Mouse (Mus musculus) CD4-positive, CD25-positive, alpha-beta regulatory T cell, adult 4 months (primary cell): Measurements from ENCODE around the gene Kcnc1. TPM values are rescaled to one million over a fixed set of nuclear protein-coding genes. Genes with fewer than 3 reads are reported as not detected.

Experiments
- ATAC-seq: one replicate; pipeline ENCODE4 v1.8.0; 2017
- polyA plus RNA-seq, 2 experiments: library from polyadenylated mRNA; unstranded; fragments of 100-300 nt; shearing (Covaris generic); gene quantifications; one replicate each; pipeline ENCODE4 v1.2.1; 2017

The Kcnc1 gene
- polyA plus RNA-seq, 2 experiments from 2014 or later, result 0.05 TPM; not detected in 1

DNA sequence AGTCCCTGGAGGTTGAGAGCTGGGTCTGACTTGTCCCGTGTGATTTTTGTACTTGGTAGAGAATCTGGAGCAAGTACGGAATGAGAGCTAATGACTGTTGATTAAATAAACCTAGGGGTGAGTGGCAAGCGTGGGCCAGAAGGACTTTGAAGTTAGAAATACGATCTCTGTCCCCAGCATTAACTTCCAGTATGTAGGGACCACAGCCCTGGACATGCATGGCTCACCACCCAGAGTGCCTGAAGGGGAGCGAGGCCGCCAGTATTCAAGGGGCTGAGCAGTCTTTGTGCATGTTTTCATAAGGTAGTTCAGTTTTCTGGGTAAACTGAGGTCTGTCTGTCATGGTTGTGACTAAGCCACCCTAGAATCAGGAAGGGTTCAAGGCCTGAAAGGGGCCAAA, 726 bp upstream of the Kcnc1 start:
- no peak for ATAC-seq

DNA sequence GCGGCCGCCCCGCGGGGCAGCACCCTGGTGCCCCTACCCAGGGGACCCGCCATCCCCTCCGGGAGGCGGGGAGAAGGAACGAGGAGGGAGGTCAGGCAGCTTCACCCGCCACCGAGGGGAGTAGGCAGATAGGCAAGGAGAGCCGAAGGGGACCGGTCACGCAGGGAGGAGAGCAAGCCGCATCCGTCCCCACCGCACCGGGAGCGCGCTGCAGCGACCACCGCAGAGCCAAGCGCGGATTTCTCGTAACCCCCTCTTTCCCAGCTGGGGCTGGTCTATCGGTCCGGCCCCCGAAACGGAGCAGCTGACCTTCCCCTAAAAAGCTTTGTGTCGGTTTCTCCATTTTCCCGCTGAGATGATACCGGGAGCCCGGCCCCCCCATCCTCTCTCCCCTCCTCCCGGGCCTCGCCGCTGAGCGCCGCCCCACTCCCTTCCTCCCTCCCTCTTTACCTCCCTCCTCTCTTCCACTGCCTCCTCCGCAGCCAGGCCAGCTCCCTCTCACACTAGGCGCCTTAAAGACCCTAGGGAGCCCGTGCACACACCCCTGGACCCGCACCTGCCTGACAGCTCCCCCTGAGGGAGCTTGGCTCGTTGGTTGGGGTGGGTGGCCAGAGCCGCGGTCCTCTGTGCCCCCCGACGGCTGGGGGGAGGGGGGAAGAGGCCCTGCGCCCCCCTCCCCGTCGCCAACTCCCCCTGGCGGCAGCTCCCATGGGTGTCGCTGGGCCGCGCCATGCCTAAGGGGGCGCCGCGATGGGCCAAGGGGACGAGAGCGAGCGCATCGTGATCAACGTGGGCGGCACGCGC, 833 bp downstream of the Kcnc1 start:
- no peak for ATAC-seq

GRCm38 (mm10) chr7:46397732-46398333, 1.5 kb downstream of the Kcnc1 start:
- no peak for ATAC-seq

GRCm38 (mm10) chr7:46398612-46399011, 2.3 kb downstream of the Kcnc1 start:
- ATAC-seq, result no peak

DNA sequence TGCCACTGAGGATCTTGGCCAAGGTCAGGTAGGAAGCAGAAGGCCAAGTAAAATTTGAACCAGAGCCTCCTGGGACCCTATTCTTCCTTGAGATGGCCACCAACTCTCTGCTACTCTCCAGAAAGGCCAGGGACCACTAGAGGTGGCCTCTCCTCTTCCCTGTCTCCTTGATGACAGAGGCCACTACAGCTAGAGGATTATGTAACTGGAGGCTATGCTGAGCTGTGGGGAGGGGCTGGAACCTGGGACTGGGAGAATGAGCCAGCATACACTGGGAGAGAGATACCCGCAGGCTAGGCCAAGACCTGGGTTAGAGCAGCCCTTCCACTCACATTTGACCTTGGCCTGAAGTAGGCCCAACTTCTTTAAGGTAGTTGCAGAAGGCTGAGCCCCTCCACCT, 3.4 kb downstream of the Kcnc1 start:
- no peak for ATAC-seq

DNA sequence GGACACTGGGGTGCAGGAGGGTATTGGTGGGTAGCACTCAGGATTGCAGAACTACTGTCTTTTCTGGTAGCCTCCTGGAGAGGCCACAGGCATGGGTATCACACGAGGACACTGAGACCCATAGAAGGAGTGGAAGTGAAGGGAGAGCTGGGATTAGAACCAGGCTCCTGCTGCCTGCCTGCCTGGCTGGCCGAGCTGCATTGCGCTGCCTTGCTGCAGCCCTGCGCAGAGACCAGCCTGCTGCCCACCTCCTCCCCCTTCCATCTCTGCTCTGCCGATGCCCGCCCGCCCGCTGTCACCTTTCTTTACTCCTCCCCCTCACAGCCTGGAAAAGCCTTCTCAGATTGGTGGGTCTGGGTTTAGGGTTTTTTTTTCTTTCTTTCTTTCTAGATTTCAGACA, 4.0 kb downstream of the Kcnc1 start:
- no peak for ATAC-seq

GRCm38 (mm10) chr7:46401371-46402180, 5.3 kb downstream of the Kcnc1 start:
- ATAC-seq, result no peak

DNA sequence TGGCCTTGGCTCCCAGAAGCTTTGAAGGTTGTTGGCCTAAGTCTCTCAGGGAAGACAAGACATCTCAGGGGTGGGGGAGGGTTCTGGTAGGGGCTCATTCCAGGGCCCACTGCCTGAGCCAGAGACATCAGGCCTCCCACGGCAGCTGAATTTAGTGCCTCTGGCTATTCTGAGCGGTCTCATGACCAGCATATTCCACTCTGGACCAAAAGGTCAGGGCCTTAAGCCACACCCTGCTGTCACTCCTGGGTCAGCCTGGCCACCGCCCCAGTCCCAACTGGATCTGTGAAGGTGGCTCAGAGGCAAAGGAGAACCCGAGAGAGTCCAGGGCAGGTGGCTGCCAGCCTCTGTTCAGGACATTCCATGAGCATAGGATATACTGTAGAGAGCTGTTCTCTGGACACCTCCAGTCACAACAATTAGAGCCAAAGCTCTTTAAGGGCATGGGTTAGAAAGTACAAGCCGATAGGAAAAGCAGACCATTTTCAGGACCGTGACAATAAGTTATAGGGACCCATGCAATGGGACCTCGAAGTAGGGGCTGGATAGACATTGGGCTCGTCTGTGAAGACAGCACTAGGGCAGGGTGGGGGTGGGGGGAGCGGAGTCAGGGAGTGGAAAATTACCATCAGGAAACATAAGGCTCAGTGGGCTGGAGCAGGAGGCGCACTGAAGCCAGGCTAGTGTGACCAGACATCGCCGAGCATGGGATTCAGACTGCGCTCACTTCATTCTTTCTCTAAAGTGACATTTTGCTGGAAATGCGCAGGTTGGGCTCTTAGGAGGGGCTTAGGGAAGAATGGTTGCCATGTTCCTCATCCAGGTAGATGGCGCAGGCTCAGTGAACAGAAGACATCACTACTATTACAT, 7.6 kb downstream of the Kcnc1 start:
- ATAC-seq, result no peak

DNA sequence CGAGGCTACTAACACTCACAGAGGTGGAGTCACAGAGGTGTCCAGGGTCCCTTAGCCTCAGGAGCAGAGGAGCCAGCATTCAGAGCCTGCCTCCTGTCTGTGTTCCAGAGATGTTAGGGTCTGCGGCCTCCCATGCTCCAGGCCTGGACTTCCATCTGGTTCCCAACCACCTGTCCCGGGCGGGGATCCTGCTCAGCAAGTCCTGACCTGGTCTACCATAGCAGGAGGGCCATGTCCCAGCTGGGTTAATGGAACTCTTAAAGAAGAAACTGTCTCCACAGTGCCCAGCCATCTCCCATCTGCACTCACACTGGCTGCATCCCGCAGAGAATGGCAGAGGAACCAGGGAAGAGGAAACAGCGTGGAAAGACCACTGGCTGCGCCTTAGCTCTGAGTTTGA, 8.5 kb downstream of the Kcnc1 start:
- no peak for ATAC-seq

DNA sequence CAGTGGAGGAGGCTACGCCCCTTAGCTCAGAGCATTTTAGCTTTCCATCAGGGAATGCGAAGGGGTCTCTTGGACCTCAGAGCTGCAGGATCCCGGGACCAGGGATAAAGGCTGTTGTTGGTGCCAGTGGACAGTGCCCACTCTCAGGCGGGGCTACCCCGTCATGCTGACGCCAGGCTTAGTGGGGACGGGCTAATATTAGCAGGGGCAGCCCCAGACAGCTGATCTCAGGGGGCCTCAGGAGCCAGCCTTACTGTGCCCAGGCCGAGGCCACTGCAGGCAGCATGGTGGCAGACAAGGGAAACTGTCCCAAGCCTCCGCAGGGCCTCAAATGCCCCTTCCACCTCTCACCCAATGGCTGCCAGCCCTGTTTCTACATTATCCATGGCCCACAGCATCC, 12.3 kb downstream of the Kcnc1 start:
- no peak for ATAC-seq

DNA sequence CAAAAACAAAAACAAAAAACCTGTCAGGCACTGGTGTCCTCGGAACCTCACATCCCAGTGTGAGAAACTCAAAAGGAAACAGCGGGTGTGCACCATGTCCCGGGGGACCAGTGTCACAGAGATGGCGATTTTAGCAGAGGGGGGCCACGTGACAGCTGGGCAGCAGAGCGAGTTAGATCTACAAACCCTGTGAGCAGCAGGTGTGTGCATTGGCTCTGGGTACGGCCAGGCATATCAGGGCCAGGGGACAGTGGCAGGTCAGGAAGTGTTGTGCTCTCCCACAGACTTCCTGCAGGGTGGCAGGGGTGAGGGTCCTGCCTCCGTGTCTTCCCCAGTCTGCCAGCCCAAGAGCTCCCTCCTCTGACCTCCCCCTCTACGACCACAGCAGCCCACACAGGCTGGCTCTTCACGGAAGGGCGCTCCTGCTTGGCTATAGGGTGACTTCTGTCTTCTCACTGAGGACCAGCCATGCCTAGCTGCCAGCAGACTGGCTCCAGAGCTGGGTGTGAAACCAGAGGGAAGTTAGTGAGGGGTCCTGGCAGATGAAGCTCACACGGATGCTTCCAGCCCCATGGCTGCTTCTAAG, 13.0 kb downstream of the Kcnc1 start:
- ATAC-seq, result no peak

GRCm38 (mm10) chr7:46410727-46411126, 14.4 kb downstream of the Kcnc1 start:
- no peak for ATAC-seq

GRCm38 (mm10) chr7:46412823-46413222, 16.5 kb downstream of the Kcnc1 start:
- ATAC-seq, result no peak

- no peak for ATAC-seq
Observed at GRCm38 (mm10) chr7:46413959-46414725, 17.8 kb downstream of the Kcnc1 start.

DNA sequence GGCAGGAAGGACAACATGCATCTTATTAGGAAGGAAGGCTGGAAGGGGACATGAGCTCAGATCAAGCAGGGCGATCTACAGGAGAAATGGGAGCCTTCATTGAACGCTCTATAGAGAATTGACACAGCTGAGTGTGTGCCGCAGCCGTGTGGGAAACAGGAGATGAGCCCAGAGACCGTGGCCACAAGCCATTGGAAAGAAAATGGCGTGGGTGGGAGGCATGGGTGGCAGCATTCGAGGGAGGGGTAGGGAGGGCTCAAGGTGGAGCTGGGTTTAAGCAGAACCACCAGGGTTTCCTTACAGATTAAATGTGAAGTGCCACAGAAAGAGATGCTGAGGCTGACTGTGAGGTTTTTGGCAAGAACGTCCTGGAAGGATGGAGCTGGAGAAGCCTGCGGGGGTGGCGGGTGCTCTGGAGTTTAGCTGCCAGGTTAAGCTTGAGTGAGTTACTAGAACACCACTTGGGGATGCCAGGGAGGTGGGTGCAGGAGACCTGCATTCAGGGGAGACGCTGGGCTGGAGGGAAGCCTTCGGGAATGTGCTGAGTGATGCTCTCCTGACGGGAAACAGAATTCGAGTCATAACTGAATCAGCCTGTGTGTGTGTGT, 19.6 kb downstream of the Kcnc1 start:
- ATAC-seq, result no peak

DNA sequence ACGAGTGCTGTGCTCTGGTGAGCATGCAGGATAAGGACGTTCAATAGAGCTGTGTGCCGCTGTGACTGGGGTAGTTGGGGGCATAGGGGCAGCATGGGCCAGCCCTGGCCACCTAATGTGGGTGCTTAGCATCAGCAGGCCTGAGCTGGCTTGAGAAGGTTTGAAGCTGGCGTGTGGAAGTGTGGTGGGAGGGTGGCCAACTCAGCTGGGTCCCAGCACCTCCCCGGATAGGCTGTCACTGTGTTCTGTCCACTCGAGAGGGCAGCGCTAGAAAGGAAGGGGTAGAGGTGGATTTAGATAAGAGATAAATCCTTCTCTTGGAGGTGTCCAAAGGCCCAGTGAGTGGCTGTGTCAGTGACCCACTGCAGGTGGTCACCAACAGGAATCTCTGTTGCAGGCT, 21.2 kb downstream of the Kcnc1 start:
- ATAC-seq, result no peak

GRCm38 (mm10) chr7:46418102-46418622, 21.9 kb downstream of the Kcnc1 start:
- no peak for ATAC-seq

DNA sequence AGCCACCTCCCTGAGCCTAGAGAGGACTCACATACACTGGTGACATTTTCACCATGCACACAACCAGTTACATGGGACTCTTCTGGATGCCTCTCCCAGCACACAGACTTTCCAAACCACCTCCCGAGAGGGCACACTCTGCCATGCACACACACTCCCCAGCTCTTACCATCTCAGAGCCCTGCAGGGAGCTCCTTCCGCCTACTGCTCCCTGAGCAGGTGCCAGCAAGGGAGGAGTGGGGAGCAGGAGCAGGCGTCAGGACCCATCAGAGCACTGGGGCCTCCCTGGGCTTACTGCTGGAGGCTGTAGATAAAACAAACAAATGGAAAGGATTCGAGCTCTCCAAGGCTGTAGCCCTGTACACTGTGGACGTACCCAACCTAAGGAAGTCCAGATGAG, 25.2 kb downstream of the Kcnc1 start:
- ATAC-seq, result no peak

GRCm38 (mm10) chr7:46422052-46422763, 25.9 kb downstream of the Kcnc1 start:
- no peak for ATAC-seq
